Mouse (Mus musculus): ENCODE results near the gene Vdac2. TPM values are rescaled to one million over a fixed set of nuclear protein-coding genes. Genes with fewer than 3 reads are reported as not detected.

The Vdac2 gene
- polyA plus RNA-seq, 1 experiment from 2014 or later, result 129 TPM

- DNase-seq (peak; percentile 53), ATAC-seq (peak; percentile 9; the same call in 1 of the 2 replicates)
- TF ChIP-seq EP300 (IDR thresholded peaks at IDR 0.05; ENCODE audit: low read depth) (no peak), CTCF (IDR thresholded peaks at IDR 0.05; ENCODE audit: low read depth) (no peak)
- peak overlapping the region; percentile 94 for H3K27ac ChIP-seq (ENCODE audit: low read depth)
- H3K9ac ChIP-seq (replicated peaks), result peak overlapping the region; percentile 96
- peaks cover 34% of the 10 kb centered on the region for H3K4me1 ChIP-seq (ENCODE audit: insufficient read depth)
- no peaks in the 10 kb centered on the region for H3K9me3 ChIP-seq (ENCODE audit: low read length)
- H3K27me3 ChIP-seq (ENCODE audit: insufficient read depth, low read length), result no peaks in the 10 kb centered on the region
- H3K36me3 ChIP-seq (replicated peaks; ENCODE audit: insufficient read depth, low read length), result peaks cover 31% of the 10 kb centered on the region
- H3K4me3 ChIP-seq (ENCODE audit: low read depth, low read length), result peak overlapping the region; percentile 98
- under 1% methylated on average over 28 of the region's 28 CpGs for WGBS (ENCODE audit: insufficient replicate concordance)
- peak overlapping the region; percentile 74 for H3K4me2 ChIP-seq (ENCODE audit: low read depth, low read length)
These were observed 6.9 kb downstream of the Vdac2 start for GRCm38 (mm10) chr14:21831830-21832403.

- no peak for ATAC-seq
- no peak overlapping the region for H3K27ac ChIP-seq (ENCODE audit: low read depth)
- H3K4me1 ChIP-seq (ENCODE audit: insufficient read depth), result peaks cover 14% of the 10 kb centered on the region
- no peak overlapping the region for H3K4me3 ChIP-seq (ENCODE audit: low read depth, low read length)
- no peak overlapping the region for H3K4me2 ChIP-seq (ENCODE audit: low read depth, low read length)
- DNase-seq, result no peak
- H3K9me3 ChIP-seq (ENCODE audit: low read length), result no peaks in the 10 kb centered on the region
- no peaks in the 10 kb centered on the region for H3K27me3 ChIP-seq (ENCODE audit: insufficient read depth, low read length)
- no peak for TF ChIP-seq EP300 (IDR thresholded peaks at IDR 0.05; ENCODE audit: low read depth)
- TF ChIP-seq CTCF (IDR thresholded peaks at IDR 0.05; ENCODE audit: low read depth), result no peak
- peaks cover 84% of the 10 kb centered on the region for H3K36me3 ChIP-seq (replicated peaks; ENCODE audit: insufficient read depth, low read length)
- 77% methylated on average over 8 of the region's 8 CpGs for whole genome bisulfite sequencing (ENCODE audit: insufficient replicate concordance)
- H3K9ac ChIP-seq (replicated peaks), result no peak overlapping the region
These were observed 13.4 kb downstream of the Vdac2 start for GRCm38 (mm10) chr14:21838336-21839017.

DNA sequence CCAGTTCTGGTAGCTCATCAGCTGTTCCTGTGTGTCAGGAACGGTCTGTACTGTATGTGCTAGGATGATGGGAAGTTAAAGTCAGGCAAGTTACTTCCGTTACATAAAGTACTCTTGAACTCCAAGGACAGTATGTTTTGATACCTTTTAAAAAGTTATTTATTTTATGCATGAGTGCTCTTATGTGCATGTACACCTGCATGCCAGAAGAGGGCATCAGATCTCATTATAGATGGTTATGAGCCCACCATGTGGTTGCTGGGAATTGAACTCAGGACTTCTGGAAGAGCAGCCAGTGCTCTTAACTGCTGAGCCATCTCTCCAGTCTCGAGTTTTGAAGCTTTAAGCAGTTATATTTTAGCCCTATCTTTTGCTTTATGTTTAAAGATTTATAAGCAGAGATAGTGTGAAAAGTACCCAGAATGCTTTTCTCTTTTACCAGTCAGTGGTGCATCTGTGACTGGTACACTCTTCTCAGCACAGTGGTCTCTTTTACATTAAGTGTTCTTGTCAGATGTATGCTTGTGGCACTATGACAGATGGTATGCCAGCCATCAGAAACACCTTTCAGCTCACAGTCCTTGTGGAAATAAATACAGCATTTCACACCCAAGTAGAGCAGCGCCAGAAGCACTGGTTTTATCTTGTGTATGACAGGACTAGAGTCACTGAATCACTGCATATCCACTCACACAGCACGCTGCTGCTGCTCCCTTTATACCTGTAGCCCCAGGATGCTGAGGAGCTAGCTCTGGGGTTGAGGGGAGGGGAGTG lies 17.0 kb downstream of the Vdac2 start:
- TF ChIP-seq CTCF (IDR thresholded peaks at IDR 0.05; ENCODE audit: low read depth) (peak; percentile 32; the same call in 1 of the 2 replicates), EP300 (IDR thresholded peaks at IDR 0.05; ENCODE audit: low read depth) (no peak)
- no peak overlapping the region for H3K27ac ChIP-seq (ENCODE audit: low read depth)

GRCm38 (mm10) chr14:21843263-21843662 lies 18.2 kb downstream of the Vdac2 start:
- Histone ChIP-seq H3K36me3 (replicated peaks; ENCODE audit: insufficient read depth, low read length) (peaks cover 68% of the 10 kb centered on the region), H3K9me3 (ENCODE audit: low read length) (no peaks in the 10 kb centered on the region), H3K4me3 (ENCODE audit: low read depth, low read length) (no peak overlapping the region), H3K27me3 (ENCODE audit: insufficient read depth, low read length) (no peaks in the 10 kb centered on the region), H3K27ac (ENCODE audit: low read depth) (peak overlapping the region; percentile 30; the same call in 1 of the 2 replicates), H3K9ac (replicated peaks) (no peak overlapping the region), H3K4me2 (ENCODE audit: low read depth, low read length) (no peak overlapping the region), H3K4me1 (ENCODE audit: insufficient read depth) (peaks cover 25% of the 10 kb centered on the region)
- no peak for ATAC-seq
- no peak for TF ChIP-seq CTCF (IDR thresholded peaks at IDR 0.05; ENCODE audit: low read depth)
- TF ChIP-seq EP300 (IDR thresholded peaks at IDR 0.05; ENCODE audit: low read depth), result no peak
- no peak for DNase-seq
- WGBS (ENCODE audit: insufficient replicate concordance), result 59% methylated on average over 6 of the region's 6 CpGs

More for the DNA sequence above, 17.0 kb downstream of the Vdac2 start:
- DNase-seq (no peak), ATAC-seq (no peak)
- H3K4me2 ChIP-seq (ENCODE audit: low read depth, low read length), result no peak overlapping the region
- peaks cover 80% of the 10 kb centered on the region for H3K36me3 ChIP-seq (replicated peaks; ENCODE audit: insufficient read depth, low read length)
- WGBS (ENCODE audit: insufficient replicate concordance), result 78% methylated on average over 5 of the region's 5 CpGs
- no peak overlapping the region for H3K9ac ChIP-seq (replicated peaks)
- no peaks in the 10 kb centered on the region for H3K9me3 ChIP-seq (ENCODE audit: low read length)
- H3K4me3 ChIP-seq (ENCODE audit: low read depth, low read length), result no peak overlapping the region
- no peaks in the 10 kb centered on the region for H3K27me3 ChIP-seq (ENCODE audit: insufficient read depth, low read length)
- peaks cover 13% of the 10 kb centered on the region for H3K4me1 ChIP-seq (ENCODE audit: insufficient read depth)

GRCm38 (mm10) chr14:21846827-21847380 lies 21.9 kb downstream of the Vdac2 start:
- peak overlapping the region; percentile 98 for H3K4me2 ChIP-seq (ENCODE audit: low read depth, low read length)
- TF ChIP-seq EP300 (IDR thresholded peaks at IDR 0.05; ENCODE audit: low read depth), result no peak
- no peak for TF ChIP-seq CTCF (IDR thresholded peaks at IDR 0.05; ENCODE audit: low read depth)
- ATAC-seq (no peak), DNase-seq (no peak)
- peak overlapping the region; percentile 61; the same call in 1 of the 2 replicates for H3K27ac ChIP-seq (ENCODE audit: low read depth)
- no peaks in the 10 kb centered on the region for H3K27me3 ChIP-seq (ENCODE audit: insufficient read depth, low read length)
- H3K36me3 ChIP-seq (replicated peaks; ENCODE audit: insufficient read depth, low read length), result peaks cover 41% of the 10 kb centered on the region
- WGBS (ENCODE audit: insufficient replicate concordance), result 21% methylated on average over 10 of the region's 10 CpGs
- peaks cover 44% of the 10 kb centered on the region for H3K4me1 ChIP-seq (ENCODE audit: insufficient read depth)
- no peaks in the 10 kb centered on the region for H3K9me3 ChIP-seq (ENCODE audit: low read length)
- peak overlapping the region; percentile 71 for H3K4me3 ChIP-seq (ENCODE audit: low read depth, low read length)
- H3K9ac ChIP-seq (replicated peaks), result no peak overlapping the region; the same call in 1 of the 2 replicates
